Mouse (Mus musculus): ENCODE data around the gene St6galnac1. TPM values are rescaled to one million over a fixed set of nuclear protein-coding genes. Genes with fewer than 3 reads are reported as not detected.
A peak's percentile ranks its signal among the peaks of the same experiment; 100 is the strongest.

Gene St6galnac1
- total and polyA plus RNA-seq, 3 experiments = not detected

DNA sequence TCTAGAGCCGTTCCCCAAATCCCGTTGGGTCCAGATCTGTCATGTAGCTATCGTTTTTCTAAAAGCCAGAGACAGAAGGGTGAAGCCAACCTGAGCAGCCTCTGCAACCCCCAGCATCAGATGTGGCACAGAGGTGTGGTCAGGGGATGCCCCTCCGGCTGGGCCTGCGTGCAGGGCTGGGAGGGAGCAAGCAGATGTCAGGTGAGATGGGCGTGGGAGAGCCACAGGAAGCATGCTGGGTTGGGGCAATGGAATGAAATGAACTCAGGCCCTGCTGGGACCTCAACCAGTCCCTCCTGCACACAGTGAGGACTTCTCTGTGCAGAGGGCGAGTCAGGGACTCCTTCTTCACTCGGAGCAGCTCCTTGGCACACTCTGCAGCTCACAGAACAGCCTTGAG, 34.2 kb upstream of the St6galnac1 start:
- Histone ChIP-seq H3K4me1 (ENCODE audit: control insufficient read depth, insufficient read depth, low read length) (peaks cover 18% of the 10 kb centered on the region), H3K79me2 (replicated peaks; ENCODE audit: control insufficient read depth, insufficient read depth, low read length) (no peaks in the 10 kb centered on the region), H3K9ac (ENCODE audit: low read depth, low read length) (no peak overlapping the region), H3K27me3 (ENCODE audit: control insufficient read depth, insufficient read depth, low read length) (no peaks in the 10 kb centered on the region), H3K27ac (no peak overlapping the region), H3K4me3 (no peak overlapping the region), H3K36me3 (ENCODE audit: control insufficient read depth, insufficient read depth, low read length) (no peaks in the 10 kb centered on the region)
- intact Hi-C loops (cut with DNase I) = loop anchor here (5.0 to 10.0 kb wide), 3 partner anchors 57 to 135 kb away; no protein-coding TSS in a partner anchor
- no peak for DNase-seq
- TF ChIP-seq POLR2A (IDR thresholded peaks at IDR 0.05; ENCODE audit: insufficient read depth, low read depth, low read length) = no peak
- no peak for TF ChIP-seq EP300 (IDR thresholded peaks at IDR 0.05; ENCODE audit: insufficient read depth, low read depth, low read length)
- TF ChIP-seq CTCF (IDR thresholded peaks at IDR 0.05) = no peak
- WGBS = 84% methylated on average over 8 of the region's 8 CpGs

DNA sequence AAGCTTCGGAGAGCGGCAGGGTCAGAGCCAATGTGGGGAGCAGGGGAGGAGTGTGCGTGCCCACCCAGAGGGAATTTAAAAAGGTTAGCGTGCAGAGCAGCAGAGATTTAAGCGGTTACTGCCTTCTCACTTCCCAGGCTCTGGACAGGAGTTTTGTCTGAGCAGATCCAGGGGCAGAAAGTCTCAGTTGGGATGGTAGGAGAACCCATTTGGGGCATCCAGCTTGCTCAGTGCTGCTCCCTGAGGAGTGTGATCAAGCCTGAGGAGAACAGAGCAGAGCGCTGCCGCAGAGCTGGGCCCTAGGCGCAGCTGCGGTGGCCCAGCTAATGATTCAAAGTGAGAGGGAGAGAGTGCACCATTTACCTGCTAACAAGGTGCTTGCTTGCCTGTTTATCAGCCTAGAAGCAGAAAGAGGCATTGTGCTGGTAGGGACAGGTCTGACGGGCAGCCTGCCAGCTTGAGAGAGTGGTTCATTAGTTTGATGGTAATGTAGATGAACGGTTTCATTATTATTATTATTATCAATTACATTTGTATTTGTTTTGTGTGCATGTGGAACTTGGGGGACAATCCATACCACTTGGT, 33.6 kb upstream of the St6galnac1 start:
- no peak overlapping the region for H3K27ac ChIP-seq
- no peaks in the 10 kb centered on the region for H3K27me3 ChIP-seq (ENCODE audit: control insufficient read depth, insufficient read depth, low read length)
- no peak overlapping the region for H3K4me3 ChIP-seq
- no peaks in the 10 kb centered on the region for H3K79me2 ChIP-seq (replicated peaks; ENCODE audit: control insufficient read depth, insufficient read depth, low read length)
- TF ChIP-seq EP300 (IDR thresholded peaks at IDR 0.05; ENCODE audit: insufficient read depth, low read depth, low read length) (no peak), POLR2A (IDR thresholded peaks at IDR 0.05; ENCODE audit: insufficient read depth, low read depth, low read length) (no peak), CTCF (IDR thresholded peaks at IDR 0.05) (no peak)
- WGBS = 86% methylated on average over 11 of the region's 11 CpGs
- no peaks in the 10 kb centered on the region for H3K36me3 ChIP-seq (ENCODE audit: control insufficient read depth, insufficient read depth, low read length)
- H3K4me1 ChIP-seq (ENCODE audit: control insufficient read depth, insufficient read depth, low read length) = peaks cover 18% of the 10 kb centered on the region
- H3K9ac ChIP-seq (ENCODE audit: low read depth, low read length) = no peak overlapping the region
- DNase-seq = no peak
- intact Hi-C loops (cut with DNase I) = loop anchor here (1.0 to 10.0 kb wide), 4 partner anchors 57 to 166 kb away; no protein-coding TSS in a partner anchor

DNA sequence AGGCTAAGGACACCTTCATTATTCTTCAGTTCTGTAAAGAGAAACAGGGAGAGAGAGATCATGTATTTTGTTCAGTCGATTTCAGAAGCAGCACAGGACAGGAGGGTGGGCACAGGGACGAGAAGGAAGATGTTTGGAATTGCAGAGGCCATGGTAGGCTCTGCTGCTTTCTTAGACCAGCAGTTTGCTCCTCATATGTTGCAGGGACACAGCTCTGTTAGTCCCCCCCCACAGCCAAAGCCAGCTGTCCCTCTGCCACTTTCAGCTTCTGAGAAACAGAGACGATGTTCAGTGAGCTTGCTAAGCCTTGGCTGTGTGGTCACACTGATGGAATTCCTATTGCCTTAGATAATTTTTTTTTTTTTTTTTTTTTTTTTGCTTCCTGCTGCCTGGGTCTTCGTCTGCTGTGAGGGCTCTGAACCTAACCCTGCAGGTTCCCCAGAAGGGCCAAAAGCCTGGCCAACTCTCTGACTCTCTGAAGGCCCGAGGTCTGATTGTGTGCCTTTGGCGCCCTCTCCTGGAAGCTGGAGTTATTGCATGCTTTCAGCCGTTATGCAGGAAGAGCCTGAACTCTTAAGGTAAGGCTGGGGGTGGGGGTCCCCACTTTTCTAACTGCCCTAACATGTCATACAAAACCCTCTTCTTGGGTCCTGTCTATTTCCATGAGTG, 32.8 kb upstream of the St6galnac1 start:
- Histone ChIP-seq H3K27ac (peak overlapping the region; percentile 52), H3K4me3 (no peak overlapping the region), H3K27me3 (ENCODE audit: control insufficient read depth, insufficient read depth, low read length) (no peaks in the 10 kb centered on the region), H3K9ac (ENCODE audit: low read depth, low read length) (no peak overlapping the region), H3K79me2 (replicated peaks; ENCODE audit: control insufficient read depth, insufficient read depth, low read length) (no peaks in the 10 kb centered on the region), H3K36me3 (ENCODE audit: control insufficient read depth, insufficient read depth, low read length) (no peaks in the 10 kb centered on the region), H3K4me1 (ENCODE audit: control insufficient read depth, insufficient read depth, low read length) (peaks cover 10% of the 10 kb centered on the region)
- WGBS = 18% methylated on average over 7 of the region's 7 CpGs
- intact Hi-C loops (cut with DNase I) = loop anchor here (1.0 to 10.0 kb wide), 4 partner anchors 56 to 165 kb away; no protein-coding TSS in a partner anchor
- peak; percentile 86 to 87 for DNase-seq
- TF ChIP-seq CTCF (IDR thresholded peaks at IDR 0.05) (peak; percentile 89), POLR2A (IDR thresholded peaks at IDR 0.05; ENCODE audit: insufficient read depth, low read depth, low read length) (no peak), EP300 (IDR thresholded peaks at IDR 0.05; ENCODE audit: insufficient read depth, low read depth, low read length) (peak; percentile 94)

DNA sequence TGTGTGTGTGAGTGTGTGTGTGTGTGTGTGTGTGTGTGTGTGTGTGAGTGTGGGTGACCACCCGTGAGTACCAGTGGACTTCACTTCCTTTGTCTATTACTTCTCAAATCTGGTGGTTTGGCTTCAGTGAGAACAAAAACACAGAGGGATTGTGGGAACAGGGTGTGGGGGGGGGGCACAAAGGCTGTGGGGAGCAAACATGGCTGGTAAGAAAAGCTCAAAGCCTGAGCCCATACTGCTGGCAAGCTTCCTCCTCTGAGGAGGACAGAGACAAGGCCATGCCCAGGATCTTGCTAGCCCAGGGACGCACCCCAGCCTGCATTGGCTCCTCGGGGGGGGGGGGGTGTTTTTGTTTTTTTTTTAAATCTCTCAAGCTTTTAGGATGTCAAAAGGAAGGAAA, 32.2 kb upstream of the St6galnac1 start:
- no peak for TF ChIP-seq POLR2A (IDR thresholded peaks at IDR 0.05; ENCODE audit: insufficient read depth, low read depth, low read length)
- no peak for TF ChIP-seq CTCF (IDR thresholded peaks at IDR 0.05)
- no peak for TF ChIP-seq EP300 (IDR thresholded peaks at IDR 0.05; ENCODE audit: insufficient read depth, low read depth, low read length)
- DNase-seq = no peak
- Histone ChIP-seq H3K36me3 (ENCODE audit: control insufficient read depth, insufficient read depth, low read length) (no peaks in the 10 kb centered on the region), H3K4me3 (no peak overlapping the region), H3K27ac (peak overlapping the region; percentile 52; the same call in 1 of the 2 replicates), H3K27me3 (ENCODE audit: control insufficient read depth, insufficient read depth, low read length) (no peaks in the 10 kb centered on the region), H3K4me1 (ENCODE audit: control insufficient read depth, insufficient read depth, low read length) (peaks cover 5% of the 10 kb centered on the region), H3K79me2 (replicated peaks; ENCODE audit: control insufficient read depth, insufficient read depth, low read length) (no peaks in the 10 kb centered on the region), H3K9ac (ENCODE audit: low read depth, low read length) (no peak overlapping the region)
- WGBS = 28% methylated on average over 3 of the region's 3 CpGs
- intact Hi-C loops (cut with DNase I) = loop anchor here (5.0 to 10.0 kb wide), 3 partner anchors 55 to 133 kb away; no protein-coding TSS in a partner anchor

DNA sequence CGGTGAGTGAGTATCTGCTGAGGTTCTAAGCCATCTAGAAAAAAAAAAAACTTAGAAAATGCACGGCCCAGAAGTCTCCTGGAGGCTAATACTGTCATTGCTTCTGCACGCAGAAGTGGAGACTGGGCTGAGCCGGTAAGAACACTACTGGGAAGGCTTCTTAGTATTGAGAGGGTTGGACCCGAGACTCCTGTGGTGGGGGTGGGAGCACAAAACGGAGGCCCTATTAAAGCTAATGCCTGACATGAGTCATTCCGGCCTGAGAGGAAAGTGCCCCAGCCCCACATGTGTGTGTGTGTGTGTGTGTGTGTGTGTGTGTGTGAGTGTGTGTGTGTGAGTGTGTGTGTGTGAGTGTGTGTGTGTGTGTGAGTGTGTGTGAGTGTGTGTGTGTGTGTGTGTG, 31.8 kb upstream of the St6galnac1 start:
- peak; percentile 21; the same call in 1 of the 2 replicates for TF ChIP-seq CTCF (IDR thresholded peaks at IDR 0.05)
- TF ChIP-seq EP300 (IDR thresholded peaks at IDR 0.05; ENCODE audit: insufficient read depth, low read depth, low read length) = no peak
- intact Hi-C loops (cut with DNase I) = loop anchor here (5.0 to 10.0 kb wide), 3 partner anchors 55 to 132 kb away; no protein-coding TSS in a partner anchor
- DNase-seq = no peak

More for the DNA sequence above, 31.8 kb upstream of the St6galnac1 start:
- Histone ChIP-seq H3K9ac (ENCODE audit: low read depth, low read length) (no peak overlapping the region), H3K4me3 (no peak overlapping the region), H3K27ac (peak overlapping the region; percentile 65), H3K36me3 (ENCODE audit: control insufficient read depth, insufficient read depth, low read length) (no peaks in the 10 kb centered on the region), H3K79me2 (replicated peaks; ENCODE audit: control insufficient read depth, insufficient read depth, low read length) (no peaks in the 10 kb centered on the region), H3K4me1 (ENCODE audit: control insufficient read depth, insufficient read depth, low read length) (peaks cover 5% of the 10 kb centered on the region), H3K27me3 (ENCODE audit: control insufficient read depth, insufficient read depth, low read length) (no peaks in the 10 kb centered on the region)
- WGBS = 39% methylated on average over 7 of the region's 7 CpGs
